Mouse (Mus musculus) ovary, adult 18-20 months (tissue): ENCODE data around the gene Rps17.

Source experiments
- DNase-seq: peaks from one replicate; pipeline ENCODE4 v3.0.0; 2022; ENCODE audit warnings: low spot score, mixed read lengths

Rps17 gene

GRCm38 (mm10) chr7:81344544-81345446 is at the start of gene Rps17:
TSS of gene Rps17 (minus strand) at chr7:81345254.
- peak; percentile 89 for DNase-seq

- DNase-seq: no peak
Measured at GRCm38 (mm10) chr7:81379363-81379762, 34.3 kb upstream of the Rps17 start.

GRCm38 (mm10) chr7:81372337-81372920 is 27.4 kb upstream of the Rps17 start:
- no peak for DNase-seq

GRCm38 (mm10) chr7:81371811-81372210 is 26.8 kb upstream of the Rps17 start:
- DNase-seq: no peak

- DNase-seq: no peak
Measured at GRCm38 (mm10) chr7:81369724-81370123, 24.7 kb upstream of the Rps17 start.

- DNase-seq: no peak
Measured at GRCm38 (mm10) chr7:81367946-81368345, 22.9 kb upstream of the Rps17 start.

- no peak for DNase-seq
Measured at GRCm38 (mm10) chr7:81356975-81357374, 11.9 kb upstream of the Rps17 start.

GRCm38 (mm10) chr7:81356360-81356759 is 11.3 kb upstream of the Rps17 start:
- no peak for DNase-seq

- no peak for DNase-seq
Measured at GRCm38 (mm10) chr7:81355746-81356145, 10.7 kb upstream of the Rps17 start.

- DNase-seq: no peak
Measured at GRCm38 (mm10) chr7:81351826-81352225, 6.8 kb upstream of the Rps17 start.

- no peak for DNase-seq
Measured at GRCm38 (mm10) chr7:81348206-81348605, 3.2 kb upstream of the Rps17 start.

GRCm38 (mm10) chr7:81345447-81346170 is 555 bp upstream of the Rps17 start:
- no peak for DNase-seq

- no peak for DNase-seq
Measured at GRCm38 (mm10) chr7:81343831-81344230, 1.2 kb downstream of the Rps17 start.

- DNase-seq: no peak
Measured at GRCm38 (mm10) chr7:81343316-81343715, 1.7 kb downstream of the Rps17 start.

GRCm38 (mm10) chr7:81342356-81343094 is 2.5 kb downstream of the Rps17 start:
- DNase-seq: no peak

GRCm38 (mm10) chr7:81341563-81341962 is 3.5 kb downstream of the Rps17 start:
- DNase-seq: no peak

- no peak for DNase-seq
Measured at GRCm38 (mm10) chr7:81339783-81340182, 5.3 kb downstream of the Rps17 start.

GRCm38 (mm10) chr7:81338522-81338873 is 6.6 kb downstream of the Rps17 start:
- DNase-seq: no peak

- no peak for DNase-seq
Measured at GRCm38 (mm10) chr7:81337785-81338521, 7.1 kb downstream of the Rps17 start.

GRCm38 (mm10) chr7:81336432-81336786 is 8.6 kb downstream of the Rps17 start:
- no peak for DNase-seq

- no peak for DNase-seq
Measured at GRCm38 (mm10) chr7:81335705-81336431, 9.2 kb downstream of the Rps17 start.
